Mouse (Mus musculus): ENCODE data around the gene Zscan10.

Gene Zscan10

GRCm38 (mm10) chr17:23600641-23601622 is at the start of gene Zscan10:
TSS of gene Zscan10 (plus strand) at chr17:23600856.
- peak; percentile 3 for DNase-seq

- DNase-seq = peak; percentile 48
Measured at GRCm38 (mm10) chr17:23550856-23551255, 49.8 kb upstream of the Zscan10 start.

GRCm38 (mm10) chr17:23551416-23551815 is 49.2 kb upstream of the Zscan10 start:
- DNase-seq = no peak

- peak; percentile 32 for DNase-seq
Measured at GRCm38 (mm10) chr17:23551963-23552362, 48.7 kb upstream of the Zscan10 start.

GRCm38 (mm10) chr17:23552896-23553633 is 47.6 kb upstream of the Zscan10 start:
- DNase-seq = no peak

- DNase-seq = no peak
Measured at GRCm38 (mm10) chr17:23553634-23554120, 47.0 kb upstream of the Zscan10 start.

GRCm38 (mm10) chr17:23554321-23554720 is 46.3 kb upstream of the Zscan10 start:
- no peak for DNase-seq

GRCm38 (mm10) chr17:23555243-23555916 is 45.3 kb upstream of the Zscan10 start:
- no peak for DNase-seq

- DNase-seq = no peak
Measured at GRCm38 (mm10) chr17:23559767-23560166, 40.9 kb upstream of the Zscan10 start.

GRCm38 (mm10) chr17:23563595-23564367 is 36.9 kb upstream of the Zscan10 start, which contains the start of gene Zfp213:
TSS of gene Zfp213 (minus strand) at chr17:23564238.
- peak; percentile 94 for DNase-seq

GRCm38 (mm10) chr17:23564368-23564715 is 36.3 kb upstream of the Zscan10 start:
- DNase-seq = no peak

- no peak for DNase-seq
Measured at GRCm38 (mm10) chr17:23566787-23567186, 33.9 kb upstream of the Zscan10 start.

GRCm38 (mm10) chr17:23568370-23568769 is 32.3 kb upstream of the Zscan10 start:
- no peak for DNase-seq

GRCm38 (mm10) chr17:23570017-23570416 is 30.6 kb upstream of the Zscan10 start:
- no peak for DNase-seq

- DNase-seq = no peak
Measured at GRCm38 (mm10) chr17:23571084-23571483, 29.6 kb upstream of the Zscan10 start.

GRCm38 (mm10) chr17:23572059-23572458 is 28.6 kb upstream of the Zscan10 start:
- no peak for DNase-seq

- DNase-seq = no peak
Measured at GRCm38 (mm10) chr17:23574130-23574529, 26.5 kb upstream of the Zscan10 start.

- DNase-seq = no peak
Measured at GRCm38 (mm10) chr17:23575951-23576552, 24.6 kb upstream of the Zscan10 start.

GRCm38 (mm10) chr17:23584786-23585185 is 15.9 kb upstream of the Zscan10 start:
- no peak for DNase-seq

- DNase-seq = peak; percentile 75
Measured at GRCm38 (mm10) chr17:23585721-23586491, 14.8 kb upstream of the Zscan10 start.

GRCm38 (mm10) chr17:23587253-23587652 is 13.4 kb upstream of the Zscan10 start:
- DNase-seq = no peak
